Mouse (Mus musculus) liver, embryonic 15.5 days (tissue): ENCODE data around the gene Eif3l. TPM values are rescaled to one million over a fixed set of nuclear protein-coding genes. Genes with fewer than 3 reads are reported as not detected.

Experiments
- ATAC-seq: fragments of 200-750 bp; cut with Nextera tagmentation; 2 replicates; pipeline ENCODE4 v1.8.0; 2017; ENCODE audit warnings: moderate number of reproducible peaks, mild to moderate bottlenecking, moderate library complexity; ENCODE audit not compliant: insufficient read depth
- H3K27ac ChIP-seq: fragments of 300-500 bp; sonication (generic); replicated peaks from 2 replicates; pipeline ENCODE4 v1.5.1; 2015; ENCODE audit warnings: mild to moderate bottlenecking, inconsistent platforms
- H3K27me3 ChIP-seq: fragments of 300-500 bp; sonication (generic); 2 replicates; pipeline ENCODE4 v1.6.1; 2015; ENCODE audit warnings: mild to moderate bottlenecking, inconsistent platforms
- H3K36me3 ChIP-seq: fragments of 300-500 bp; sonication (generic); replicated peaks from 2 replicates; pipeline ENCODE4 v1.6.1; 2015; ENCODE audit warnings: moderate library complexity, mild to moderate bottlenecking, inconsistent platforms
- H3K4me1 ChIP-seq: fragments of 300-500 bp; sonication (generic); replicated peaks from 2 replicates; pipeline ENCODE4 v1.6.1; 2015; ENCODE audit warnings: inconsistent platforms
- H3K4me2 ChIP-seq: fragments of 300-500 bp; sonication (generic); 2 replicates; pipeline ENCODE4 v1.6.1; 2015; ENCODE audit warnings: moderate library complexity, mild to moderate bottlenecking, inconsistent platforms
- H3K4me3 ChIP-seq: fragments of 300-500 bp; sonication (generic); replicated peaks from 2 replicates; pipeline ENCODE4 v1.5.1; 2015; ENCODE audit warnings: mild to moderate bottlenecking, inconsistent platforms
- H3K9ac ChIP-seq: fragments of 300-500 bp; sonication (generic); 2 replicates; pipeline ENCODE4 v1.6.1; 2015; ENCODE audit warnings: moderate library complexity, mild to moderate bottlenecking, inconsistent platforms
- H3K9me3 ChIP-seq: fragments of 300-500 bp; sonication (generic); replicated peaks from 2 replicates; pipeline ENCODE4 v1.6.1; 2016; ENCODE audit warnings: inconsistent platforms
- WGBS: fragments of 180-500 bp; shearing (Covaris S2); methylation state at CpG from one replicate; pipeline ENCODE4 v1.1.7; 2015; ENCODE audit warnings: mixed read lengths; ENCODE audit not compliant: insufficient replicate concordance; 5-methylcytosine and 5-hydroxymethylcytosine counted together
- polyA plus RNA-seq: library from polyadenylated mRNA; unstranded; fragments of >200 nt; fragmentation: Nextera tagmentation; extraction: Ambion mirVana; gene quantifications from 2 replicates; pipeline ENCODE4 v1.2.1, GENCODE M21; 2015

Gene Eif3l
- polyA plus RNA-seq, 1 experiment from 2014 or later: 117 TPM

GRCm38 (mm10) chr15:79143316-79143715 is 68.3 kb downstream of the Eif3l start:
- Histone ChIP-seq H3K4me2 (no peak overlapping the region), H3K9me3 (no peaks in the 10 kb centered on the region), H3K27me3 (no peaks in the 10 kb centered on the region; the same call in 1 of the 2 replicates), H3K36me3 (peaks cover 47% of the 10 kb centered on the region), H3K9ac (no peak overlapping the region), H3K4me1 (peaks cover 26% of the 10 kb centered on the region), H3K4me3 (no peak overlapping the region), H3K27ac (no peak overlapping the region)
- no peak for ATAC-seq
- 82% methylated on average over 12 of the region's 12 CpGs for WGBS

Other genes starting within 250 kb of the Eif3l start
- 13.0 and 15.2 TPM in 2 replicates for gene Cdc42ep1, start 232.6 kb upstream of the Eif3l start, polyA plus RNA-seq
- 7.7 and 9.5 TPM in 2 replicates for gene Lgals2, start 219.7 kb upstream of the Eif3l start, polyA plus RNA-seq
- 21.4 and 23.6 TPM in 2 replicates for gene Gga1, start 198.0 kb upstream of the Eif3l start, polyA plus RNA-seq
- gene Gm49510, start 175.5 kb upstream of the Eif3l start, polyA plus RNA-seq: 0.08 and 0.26 TPM in 2 replicates
- gene Sh3bp1, start 175.4 kb upstream of the Eif3l start, polyA plus RNA-seq: 14.4 and 15.3 TPM in 2 replicates
- 5.4 and 5.6 TPM in 2 replicates for gene Pdxp, start 161.3 kb upstream of the Eif3l start, polyA plus RNA-seq
- 315 and 397 TPM in 2 replicates for gene Lgals1, start 148.5 kb upstream of the Eif3l start, polyA plus RNA-seq
- gene Nol12, start 140.2 kb upstream of the Eif3l start, polyA plus RNA-seq: 24.5 and 26.2 TPM in 2 replicates
- 20.2 and 21.2 TPM in 2 replicates for gene Triobp, start 127.5 kb upstream of the Eif3l start, polyA plus RNA-seq
- gene H1f0, start 46.7 kb upstream of the Eif3l start, polyA plus RNA-seq: 118 and 121 TPM in 2 replicates
- gene Galr3, start 33.3 kb upstream of the Eif3l start, polyA plus RNA-seq: 0.17 TPM in 1 of 2 replicates, not detected in the other
- gene Ankrd54, start 12.3 kb upstream of the Eif3l start, polyA plus RNA-seq: 47.9 and 55.1 TPM in 2 replicates
- gene Micall1, start 33.7 kb downstream of the Eif3l start, polyA plus RNA-seq: 0.86 and 1.3 TPM in 2 replicates
- 118 and 125 TPM in 2 replicates for gene Polr2f, start 65.8 kb downstream of the Eif3l start, polyA plus RNA-seq
- gene 1700088E04Rik, start 66.1 kb downstream of the Eif3l start, polyA plus RNA-seq: 0.47 and 0.69 TPM in 2 replicates
- 0.09 and 0.12 TPM in 2 replicates for gene Sox10, start 90.1 kb downstream of the Eif3l start, polyA plus RNA-seq
- gene Pick1, start 154.0 kb downstream of the Eif3l start, polyA plus RNA-seq: 12.2 and 13.1 TPM in 2 replicates
- not detected in 2 replicates for gene Gm49486, start 154.2 kb downstream of the Eif3l start, polyA plus RNA-seq
- not detected in 2 replicates for gene Slc16a8, start 179.6 kb downstream of the Eif3l start, polyA plus RNA-seq
- 2.4 and 2.7 TPM in 2 replicates for gene Baiap2l2, start 210.4 kb downstream of the Eif3l start, polyA plus RNA-seq